Mouse (Mus musculus): ENCODE data around the gene Nipal1. TPM values are rescaled to one million over a fixed set of nuclear protein-coding genes. Genes with fewer than 3 reads are reported as not detected.

Nipal1 gene
- polyA plus RNA-seq (2016; fragmentation: Nextera tagmentation; extraction: Ambion mirVana): 0.56 and 1.1 TPM in 2 replicates

- H3K9ac ChIP-seq: peak within 1 kb of the TSS; percentile 37; the same call in 1 of the 2 replicates
- no peaks in the 10 kb centered on the region for H3K4me1 ChIP-seq
- no peaks in the 10 kb centered on the region for H3K36me3 ChIP-seq
- H3K4me2 ChIP-seq (replicated peaks): peak within 1 kb of the TSS; percentile 77
- H3K27ac ChIP-seq: no peak within 1 kb of the TSS
- under 1% methylated on average over 25 of the region's 25 CpGs for WGBS
- H3K9me3 ChIP-seq: no peaks in the 10 kb centered on the region
- H3K4me3 ChIP-seq: peak within 1 kb of the TSS; percentile 42
- peaks cover 17% of the 10 kb centered on the region; the same call in 1 of the 2 replicates for H3K27me3 ChIP-seq
- ATAC-seq (ENCODE audit: insufficient number of reproducible peaks, insufficient read depth, low FRiP score, low TSS enrichment): peak; percentile 89
Measured at GRCm38 (mm10) chr5:72647418-72647907, at the start of gene Nipal1. Gene Nipal1, plus strand, starts transcription at chr5:72647795.

DNA sequence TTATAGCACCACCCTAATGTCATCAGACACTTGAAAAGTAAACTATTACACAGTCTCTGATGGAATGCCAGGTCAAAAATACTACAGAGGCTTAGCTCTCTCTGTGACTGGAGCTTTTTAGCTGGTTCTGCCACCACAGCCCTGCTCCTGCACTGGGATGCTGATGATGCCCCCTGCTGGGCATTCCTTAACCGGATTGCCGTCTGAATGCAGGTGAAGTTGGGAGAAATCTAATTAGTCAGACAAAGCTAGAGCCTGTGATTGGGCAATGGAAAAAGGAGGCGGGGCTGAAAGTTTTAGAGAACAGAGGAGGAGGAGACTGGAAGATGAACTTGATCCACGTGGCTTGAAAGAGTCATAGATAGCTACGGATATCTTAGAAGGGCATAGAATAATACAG, 46.6 kb upstream of the Nipal1 start:
- no peaks in the 10 kb centered on the region for H3K9me3 ChIP-seq
- H3K4me2 ChIP-seq (replicated peaks): no peak overlapping the region
- no peaks in the 10 kb centered on the region for H3K4me1 ChIP-seq
- H3K36me3 ChIP-seq: no peaks in the 10 kb centered on the region
- no peak overlapping the region for H3K27ac ChIP-seq
- no peaks in the 10 kb centered on the region for H3K27me3 ChIP-seq
- no peak for ATAC-seq (ENCODE audit: insufficient number of reproducible peaks, insufficient read depth, low FRiP score, low TSS enrichment)
- WGBS: 14% methylated on average over 5 of the region's 5 CpGs
- no peak overlapping the region for H3K4me3 ChIP-seq
- H3K9ac ChIP-seq: no peak overlapping the region

DNA sequence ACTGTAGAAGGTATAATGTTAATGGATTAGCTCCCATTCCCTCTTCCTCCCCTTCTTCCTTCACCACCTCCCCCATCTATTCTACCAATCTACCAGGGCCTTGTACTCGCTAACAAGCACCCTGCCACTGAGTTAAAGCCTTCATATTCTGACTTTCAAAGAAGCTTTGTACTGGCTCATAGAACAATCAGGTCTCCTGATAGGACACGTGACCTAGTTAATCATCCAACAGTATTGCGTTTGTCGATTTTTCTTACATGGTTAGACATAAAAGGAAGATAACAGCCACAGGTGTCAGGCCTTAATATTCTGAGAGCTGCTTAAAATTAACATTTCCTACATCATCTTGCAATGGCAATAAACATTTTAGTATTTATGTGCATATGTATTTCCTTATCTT, 44.5 kb upstream of the Nipal1 start:
- ATAC-seq (ENCODE audit: insufficient number of reproducible peaks, insufficient read depth, low FRiP score, low TSS enrichment): no peak
- no peak overlapping the region for H3K9ac ChIP-seq
- H3K9me3 ChIP-seq: no peaks in the 10 kb centered on the region
- no peak overlapping the region for H3K4me3 ChIP-seq
- WGBS: 88% methylated on average over 4 of the region's 4 CpGs
- no peak overlapping the region for H3K4me2 ChIP-seq (replicated peaks)
- no peaks in the 10 kb centered on the region for H3K4me1 ChIP-seq
- H3K36me3 ChIP-seq: no peaks in the 10 kb centered on the region
- H3K27me3 ChIP-seq: no peaks in the 10 kb centered on the region
- no peak overlapping the region for H3K27ac ChIP-seq

DNA sequence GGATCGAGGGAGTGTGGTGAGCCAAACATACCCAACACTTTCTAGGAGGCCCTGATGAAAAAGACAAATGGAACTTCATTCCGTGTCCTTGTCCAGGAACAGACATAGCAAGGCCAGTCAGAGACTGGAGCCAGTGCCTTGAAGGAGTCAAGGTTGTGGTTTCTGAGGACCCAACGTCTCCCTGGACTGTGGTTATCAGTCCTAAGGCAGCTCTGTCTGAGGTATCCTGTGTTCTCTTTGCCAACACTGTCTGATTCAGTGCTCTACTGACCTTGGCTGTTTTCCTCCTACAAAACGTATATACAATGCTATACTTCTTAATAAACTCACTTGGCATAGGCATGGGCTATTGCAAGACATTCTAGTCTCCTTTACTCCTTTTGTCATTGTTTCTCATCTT, 30.2 kb upstream of the Nipal1 start:
- H3K4me2 ChIP-seq (replicated peaks): no peak overlapping the region
- WGBS: 85% methylated on average over 4 of the region's 4 CpGs
- no peaks in the 10 kb centered on the region for H3K36me3 ChIP-seq
- no peak overlapping the region for H3K27ac ChIP-seq
- H3K9ac ChIP-seq: no peak overlapping the region
- H3K27me3 ChIP-seq: no peaks in the 10 kb centered on the region
- ATAC-seq (ENCODE audit: insufficient number of reproducible peaks, insufficient read depth, low FRiP score, low TSS enrichment): no peak
- no peak overlapping the region for H3K4me3 ChIP-seq
- no peaks in the 10 kb centered on the region for H3K4me1 ChIP-seq
- no peaks in the 10 kb centered on the region for H3K9me3 ChIP-seq

GRCm38 (mm10) chr5:72621022-72621421, 26.6 kb upstream of the Nipal1 start:
- no peak overlapping the region for H3K27ac ChIP-seq
- no peaks in the 10 kb centered on the region for H3K9me3 ChIP-seq
- 92% methylated on average over 1 of the region's 1 CpGs for WGBS
- ATAC-seq (ENCODE audit: insufficient number of reproducible peaks, insufficient read depth, low FRiP score, low TSS enrichment): no peak
- no peaks in the 10 kb centered on the region for H3K4me1 ChIP-seq
- H3K9ac ChIP-seq: no peak overlapping the region
- no peaks in the 10 kb centered on the region for H3K36me3 ChIP-seq
- H3K27me3 ChIP-seq: no peaks in the 10 kb centered on the region
- no peak overlapping the region for H3K4me2 ChIP-seq (replicated peaks)
- no peak overlapping the region for H3K4me3 ChIP-seq

DNA sequence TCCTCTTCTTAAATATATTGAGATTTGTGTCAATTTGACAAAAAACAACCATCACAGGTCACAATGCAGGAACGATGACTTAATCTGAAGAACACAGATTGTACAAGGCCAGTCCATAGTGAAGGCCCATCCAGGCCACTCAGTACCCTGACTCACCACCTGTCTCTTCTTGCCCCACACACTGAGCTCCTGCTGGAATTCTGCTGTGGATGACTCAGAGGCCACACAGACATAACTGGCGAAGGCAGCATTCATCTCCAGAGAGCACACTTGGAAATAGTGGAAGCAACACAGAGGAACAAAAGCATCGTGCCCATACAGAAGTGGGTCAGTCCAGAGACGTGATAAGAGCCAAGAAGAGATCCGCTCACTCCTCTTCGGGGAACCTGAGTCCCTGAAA, 17.6 kb upstream of the Nipal1 start:
- 89% methylated on average over 6 of the region's 6 CpGs for WGBS
- H3K4me3 ChIP-seq: no peak overlapping the region
- H3K27me3 ChIP-seq: no peaks in the 10 kb centered on the region
- no peaks in the 10 kb centered on the region for H3K4me1 ChIP-seq
- no peak overlapping the region for H3K27ac ChIP-seq
- no peak overlapping the region for H3K9ac ChIP-seq
- ATAC-seq (ENCODE audit: insufficient number of reproducible peaks, insufficient read depth, low FRiP score, low TSS enrichment): no peak
- no peaks in the 10 kb centered on the region for H3K9me3 ChIP-seq
- H3K4me2 ChIP-seq (replicated peaks): no peak overlapping the region
- no peaks in the 10 kb centered on the region for H3K36me3 ChIP-seq

DNA sequence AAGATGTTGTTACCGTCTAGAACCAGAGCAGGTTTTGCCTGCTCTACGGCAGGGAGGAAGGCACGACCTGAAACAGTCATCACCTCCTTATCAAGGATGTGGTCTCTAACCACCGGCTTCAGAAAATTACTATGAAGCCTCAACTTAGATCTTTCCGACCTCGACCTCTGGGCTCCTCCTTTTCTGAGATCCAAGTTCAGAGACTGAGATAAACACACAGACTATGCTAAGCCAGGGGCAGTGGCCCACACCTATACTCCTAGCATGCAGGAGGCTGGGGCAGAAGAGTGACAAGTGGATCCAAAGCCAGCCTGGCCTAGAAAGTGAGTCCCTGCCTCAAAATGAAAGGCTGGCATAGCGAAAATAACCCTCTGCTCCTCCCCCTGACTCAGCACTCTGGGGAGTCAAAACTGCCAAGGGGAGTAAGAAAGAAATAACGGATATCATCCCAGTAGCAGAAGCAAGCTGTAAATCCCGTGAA, 12.8 kb upstream of the Nipal1 start:
- WGBS: 86% methylated on average over 9 of the region's 9 CpGs
- Histone ChIP-seq H3K9me3 (no peaks in the 10 kb centered on the region), H3K4me3 (no peak overlapping the region), H3K36me3 (no peaks in the 10 kb centered on the region), H3K4me2 (replicated peaks) (no peak overlapping the region), H3K4me1 (no peaks in the 10 kb centered on the region), H3K27me3 (no peaks in the 10 kb centered on the region), H3K9ac (no peak overlapping the region), H3K27ac (no peak overlapping the region)
- ATAC-seq (ENCODE audit: insufficient number of reproducible peaks, insufficient read depth, low FRiP score, low TSS enrichment): no peak

- no peak overlapping the region for H3K9ac ChIP-seq
- H3K4me1 ChIP-seq: no peaks in the 10 kb centered on the region
- no peaks in the 10 kb centered on the region for H3K9me3 ChIP-seq
- H3K27ac ChIP-seq: no peak overlapping the region
- no peak overlapping the region for H3K4me3 ChIP-seq
- H3K27me3 ChIP-seq: no peaks in the 10 kb centered on the region
- no peaks in the 10 kb centered on the region for H3K36me3 ChIP-seq
- ATAC-seq (ENCODE audit: insufficient number of reproducible peaks, insufficient read depth, low FRiP score, low TSS enrichment): no peak
- H3K4me2 ChIP-seq (replicated peaks): no peak overlapping the region
- WGBS: 63% methylated on average over 3 of the region's 3 CpGs
Measured at GRCm38 (mm10) chr5:72636122-72636521, 11.5 kb upstream of the Nipal1 start.

DNA sequence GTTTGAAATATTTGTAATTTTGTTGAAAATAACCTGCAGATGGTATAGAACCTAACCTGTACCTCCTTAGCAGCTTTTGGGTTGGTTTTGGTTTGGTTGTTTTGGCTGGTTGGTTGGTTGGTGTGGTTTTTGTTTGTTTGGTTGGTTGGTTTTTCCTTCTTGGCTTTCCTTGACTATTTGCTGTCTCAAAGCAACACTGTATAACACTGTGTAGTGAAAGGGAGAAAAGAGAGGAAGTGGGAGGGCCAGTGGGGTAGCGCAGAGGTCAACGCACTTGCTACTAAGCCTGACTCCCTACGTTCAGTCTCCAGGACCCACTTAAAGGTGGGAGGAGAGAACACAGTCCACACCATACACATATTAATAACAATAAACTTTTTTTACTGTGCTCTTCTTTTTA, 11.0 kb upstream of the Nipal1 start:
- no peak overlapping the region for H3K4me2 ChIP-seq (replicated peaks)
- no peaks in the 10 kb centered on the region for H3K27me3 ChIP-seq
- no peak overlapping the region for H3K9ac ChIP-seq
- no peaks in the 10 kb centered on the region for H3K4me1 ChIP-seq
- ATAC-seq (ENCODE audit: insufficient number of reproducible peaks, insufficient read depth, low FRiP score, low TSS enrichment): no peak
- no peaks in the 10 kb centered on the region for H3K9me3 ChIP-seq
- H3K4me3 ChIP-seq: no peak overlapping the region
- WGBS: 82% methylated on average over 3 of the region's 3 CpGs
- H3K27ac ChIP-seq: no peak overlapping the region
- H3K36me3 ChIP-seq: no peaks in the 10 kb centered on the region

GRCm38 (mm10) chr5:72640072-72640471, 7.5 kb upstream of the Nipal1 start:
- no peak overlapping the region for H3K9ac ChIP-seq
- H3K9me3 ChIP-seq: no peaks in the 10 kb centered on the region
- no peak overlapping the region for H3K4me2 ChIP-seq (replicated peaks)
- H3K27me3 ChIP-seq: no peaks in the 10 kb centered on the region
- H3K27ac ChIP-seq: no peak overlapping the region
- no peak for ATAC-seq (ENCODE audit: insufficient number of reproducible peaks, insufficient read depth, low FRiP score, low TSS enrichment)
- WGBS: 95% methylated on average over 1 of the region's 1 CpGs
- no peaks in the 10 kb centered on the region for H3K4me1 ChIP-seq
- no peak overlapping the region for H3K4me3 ChIP-seq
- H3K36me3 ChIP-seq: no peaks in the 10 kb centered on the region

GRCm38 (mm10) chr5:72643655-72644054, 3.9 kb upstream of the Nipal1 start:
- 52% methylated on average over 7 of the region's 7 CpGs for WGBS
- Histone ChIP-seq H3K36me3 (no peaks in the 10 kb centered on the region), H3K4me1 (no peaks in the 10 kb centered on the region), H3K4me3 (no peak overlapping the region), H3K27me3 (peaks cover 13% of the 10 kb centered on the region; the same call in 1 of the 2 replicates), H3K9ac (no peak overlapping the region), H3K4me2 (replicated peaks) (no peak overlapping the region), H3K9me3 (no peaks in the 10 kb centered on the region), H3K27ac (no peak overlapping the region)
- ATAC-seq (ENCODE audit: insufficient number of reproducible peaks, insufficient read depth, low FRiP score, low TSS enrichment): no peak

DNA sequence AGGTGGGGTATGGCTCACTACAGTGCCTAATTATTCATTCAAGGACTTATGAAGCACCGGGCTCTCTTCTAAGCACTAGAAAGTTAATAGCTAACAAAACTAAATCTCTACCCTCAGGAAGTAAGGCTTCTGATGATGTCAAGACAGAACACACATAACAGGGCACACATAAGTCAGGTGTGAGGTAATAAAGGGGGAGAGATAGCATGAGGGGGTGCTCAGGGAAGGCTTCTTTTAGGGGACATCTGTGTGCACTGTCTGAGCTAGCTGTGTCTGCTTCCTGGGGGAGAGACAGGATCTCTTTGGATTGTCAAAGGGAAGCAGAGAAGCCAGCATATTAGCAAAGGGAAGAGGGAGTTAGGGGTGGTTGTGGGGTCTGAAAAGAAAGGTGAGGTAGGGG, 3.4 kb upstream of the Nipal1 start, which contains the start of gene Cnga1:
Gene Cnga1, minus strand, starts transcription at position 101 of the 400 bp plus-strand sequence.
- Histone ChIP-seq H3K4me2 (replicated peaks) (no peak within 1 kb of the TSS), H3K36me3 (no peaks in the 10 kb centered on the region), H3K4me3 (no peak within 1 kb of the TSS), H3K9me3 (no peaks in the 10 kb centered on the region), H3K9ac (no peak within 1 kb of the TSS), H3K27me3 (peaks cover 17% of the 10 kb centered on the region; the same call in 1 of the 2 replicates), H3K4me1 (no peaks in the 10 kb centered on the region), H3K27ac (no peak within 1 kb of the TSS)
- no peak for ATAC-seq (ENCODE audit: insufficient number of reproducible peaks, insufficient read depth, low FRiP score, low TSS enrichment)
- 78% methylated on average over 1 of the region's 1 CpGs for WGBS
